Mouse (Mus musculus) MEL (cell line): Measurements from ENCODE around the gene A530016L24Rik.

ENCODE experiments used
- CHD2 ChIP-seq: IDR thresholded peaks from 2 replicates; pipeline ENCODE4 v1.6.1; 2011; ENCODE audit warnings: low read length, improper control_type of control experiment
- CTCF ChIP-seq, 3 experiments: IDR thresholded peaks in 2 of 3; conservative IDR thresholded peaks in 1 of 3; 2 replicates each; pipeline ENCODE4 v1.5.1; 2011 to 2012; ENCODE audit warnings: low read length in 3 of 3, low read depth in 2 of 3, mild to moderate bottlenecking in 2 of 3, improper control_type of control experiment in 1 of 3, inconsistent platforms in 1 of 3, mixed read lengths in 1 of 3, moderate library complexity in 1 of 3; ENCODE audit not compliant: control insufficient read depth in 1 of 3, insufficient read depth in 1 of 3, poor library complexity in 1 of 3, severe bottlenecking in 1 of 3
- MXI1 ChIP-seq: IDR thresholded peaks from 2 replicates; pipeline ENCODE4 v1.6.1; 2011; ENCODE audit warnings: mild to moderate bottlenecking, low read depth, low read length, improper control_type of control experiment
- NRF1 ChIP-seq: IDR thresholded peaks from 2 replicates; pipeline ENCODE4 v1.6.1; 2014; ENCODE audit warnings: low read depth, mild to moderate bottlenecking, inconsistent platforms, low read length, improper control_type of control experiment, moderate library complexity; ENCODE audit not compliant: poor library complexity, insufficient read depth, severe bottlenecking
- POLR2AphosphoS5 ChIP-seq: IDR thresholded peaks from 2 replicates; pipeline ENCODE4 v1.6.1; 2012; ENCODE audit warnings: low read depth, borderline replicate concordance, mild to moderate bottlenecking, inconsistent platforms, low read length, moderate library complexity, mixed read lengths
- RCOR1 ChIP-seq: IDR thresholded peaks from 2 replicates; pipeline ENCODE4 v1.6.1; 2012; ENCODE audit warnings: low read depth, mild to moderate bottlenecking, inconsistent platforms, low read length, improper control_type of control experiment
- ZKSCAN1 ChIP-seq: IDR thresholded peaks from 2 replicates; pipeline ENCODE4 v1.6.1; 2012; ENCODE audit warnings: low read depth, mild to moderate bottlenecking, inconsistent platforms, low read length, improper control_type of control experiment, moderate library complexity

- TF ChIP-seq CTCF (IDR thresholded peaks at IDR 0.05 in 2 of 3, conservative IDR thresholded peaks at IDR 0.05 in 1 of 3; ENCODE audit: control insufficient read depth in 1 of 3, insufficient read depth in 1 of 3, low read depth in 2 of 3, low read length in 3 of 3, poor library complexity in 1 of 3, severe bottlenecking in 1 of 3): no peak; a peak in 1 of 6 replicates
- no peak for TF ChIP-seq POLR2AphosphoS5
- no peak for TF ChIP-seq NRF1
- TF ChIP-seq RCOR1: no peak
- no peak for TF ChIP-seq MXI1
- no peak for TF ChIP-seq CHD2
- TF ChIP-seq ZKSCAN1: no peak
Observed at GRCm38 (mm10) chr12:112503003-112503771, 13.9 kb downstream of the A530016L24Rik start.
